Mouse (Mus musculus): ENCODE measurements at regions not wholly inside any gene's neighbourhood (a gene's known extent, or its start where the extent isn't known, plus 50 kb on each side); places are given as distances from the start of the nearest gene placed in this dataset.

- no peak for TF ChIP-seq CTCF (IDR thresholded peaks at IDR 0.05 in 2 of 3, conservative IDR thresholded peaks at IDR 0.05 in 1 of 3; ENCODE audit: control insufficient read depth in 1 of 3, insufficient read depth in 1 of 3, low read depth in 2 of 3, low read length in 3 of 3, poor library complexity in 1 of 3, severe bottlenecking in 1 of 3)
- no peak for TF ChIP-seq POLR2AphosphoS2 (IDR thresholded peaks at IDR 0.05; ENCODE audit: low read length)
- TF ChIP-seq HCFC1 (IDR thresholded peaks at IDR 0.05; ENCODE audit: low read depth, low read length), result no peak
- TF ChIP-seq EP300 (IDR thresholded peaks at IDR 0.05; ENCODE audit: low read depth in 1 of 2, low read length in 2 of 2), result no peak
- no peak for TF ChIP-seq GATA1 (IDR thresholded peaks at IDR 0.05; ENCODE audit: low read depth, low read length)
- no peak for TF ChIP-seq POLR2A (IDR thresholded peaks at IDR 0.05; ENCODE audit: control insufficient read depth in 1 of 2, insufficient read depth in 1 of 2, low read depth in 1 of 2, low read length in 2 of 2, poor library complexity in 1 of 2)
- TF ChIP-seq ETS1 (IDR thresholded peaks at IDR 0.05; ENCODE audit: low read depth, low read length), result no peak
- TF ChIP-seq MAX (IDR thresholded peaks at IDR 0.05; ENCODE audit: low read length), result no peak
- TF ChIP-seq GABPA (IDR thresholded peaks at IDR 0.05; ENCODE audit: low read depth, low read length), result no peak
- TF ChIP-seq MAZ (IDR thresholded peaks at IDR 0.05; ENCODE audit: low read depth, low read length), result no peak
- no peak for TF ChIP-seq TBP (IDR thresholded peaks at IDR 0.05; ENCODE audit: low read depth, low read length)
- TF ChIP-seq ZKSCAN1 (IDR thresholded peaks at IDR 0.05; ENCODE audit: low read depth, low read length), result no peak
- TF ChIP-seq POLR2AphosphoS5 (IDR thresholded peaks at IDR 0.05; ENCODE audit: borderline replicate concordance, low read depth, low read length), result no peak
Observed at GRCm38 (mm10) chr10:96486724-96487123, 130.1 kb upstream of the Btg1 start.
